Mouse (Mus musculus): ENCODE results near the gene Tmem258. TPM values are rescaled to one million over a fixed set of nuclear protein-coding genes. Genes with fewer than 3 reads are reported as not detected.

The Tmem258 gene
- total and polyA plus RNA-seq, 3 experiments = 337 to 354 TPM; not detected in 1

GRCm38 (mm10) chr19:10242916-10243315, 39.1 kb downstream of the Tmem258 start:
- H3K9me3 ChIP-seq (replicated peaks; ENCODE audit: insufficient read depth, low read length) = no peaks in the 10 kb centered on the region
- no peak for TF ChIP-seq E2F4 (IDR thresholded peaks at IDR 0.05; ENCODE audit: borderline replicate concordance, low read depth, low read length)
- no peak for TF ChIP-seq TCF12 (IDR thresholded peaks at IDR 0.05; ENCODE audit: low read depth, low read length)
- TF ChIP-seq ZMIZ1 (IDR thresholded peaks at IDR 0.05; ENCODE audit: low read depth, low read length) = no peak
- no peak for TF ChIP-seq MYB (IDR thresholded peaks at IDR 0.05; ENCODE audit: low read depth, low read length)
- TF ChIP-seq NRF1 (IDR thresholded peaks at IDR 0.05; ENCODE audit: insufficient read depth, low read depth, low read length, poor library complexity, severe bottlenecking) = no peak
- TF ChIP-seq UBTF (IDR thresholded peaks at IDR 0.05; ENCODE audit: borderline replicate concordance, insufficient read depth, low read depth, low read length) = no peak
- no peak for TF ChIP-seq RAD21 (IDR thresholded peaks at IDR 0.05; ENCODE audit: low read depth, low read length)
- no peak for TF ChIP-seq CHD1 (IDR thresholded peaks at IDR 0.05; ENCODE audit: low read depth, low read length)
- TF ChIP-seq NELFE (IDR thresholded peaks at IDR 0.05; ENCODE audit: low read depth, low read length) = no peak
- TF ChIP-seq HCFC1 (IDR thresholded peaks at IDR 0.05; ENCODE audit: low read depth, low read length) = no peak
- TF ChIP-seq MAZ (IDR thresholded peaks at IDR 0.05; ENCODE audit: low read depth, low read length) = no peak
- TF ChIP-seq GABPA (IDR thresholded peaks at IDR 0.05; ENCODE audit: low read depth, low read length) = no peak
- TF ChIP-seq KAT2A (conservative IDR thresholded peaks at IDR 0.05; ENCODE audit: low read depth, low read length) = no peak
- H3K27ac ChIP-seq (ENCODE audit: control insufficient read depth, low read depth, low read length) = no peak overlapping the region
- no peak overlapping the region for H3K9ac ChIP-seq (ENCODE audit: control insufficient read depth, low read depth, low read length, poor library complexity, severe bottlenecking)
- H3K4me3 ChIP-seq (ENCODE audit: control insufficient read depth in 1 of 2, insufficient read depth in 1 of 2, low read depth in 2 of 2, low read length in 2 of 2) = no peak overlapping the region
- no peaks in the 10 kb centered on the region for H3K36me3 ChIP-seq (ENCODE audit: control insufficient read depth in 1 of 2, insufficient read depth in 2 of 2, low read length in 2 of 2)
- no peak for DNase-seq (ENCODE audit: low read depth, low spot score)
- peaks cover 0 to 7% of the 10 kb centered on the region in 2 experiments; a peak in 1 of 4 replicates for H3K4me1 ChIP-seq (ENCODE audit: control insufficient read depth in 1 of 2, insufficient read depth in 2 of 2, low read length in 2 of 2)
- H3K27me3 ChIP-seq (ENCODE audit: control insufficient read depth in 1 of 2, insufficient read depth in 2 of 2, low read length in 2 of 2) = peaks cover 0 to 2% of the 10 kb centered on the region in 2 experiments; a peak in 2 of 4 replicates
- no peaks in the 10 kb centered on the region; the same call in 1 of the 2 replicates for H3K79me2 ChIP-seq (ENCODE audit: control insufficient read depth, insufficient read depth, low read length, poor library complexity)

GRCm38 (mm10) chr19:10244183-10244582, 40.4 kb downstream of the Tmem258 start:
- Histone ChIP-seq H3K36me3 (ENCODE audit: control insufficient read depth in 1 of 2, insufficient read depth in 2 of 2, low read length in 2 of 2) (no peaks in the 10 kb centered on the region), H3K4me1 (ENCODE audit: control insufficient read depth in 1 of 2, insufficient read depth in 2 of 2, low read length in 2 of 2) (peaks cover 0 to 7% of the 10 kb centered on the region in 2 experiments; a peak in 1 of 4 replicates), H3K27me3 (ENCODE audit: control insufficient read depth in 1 of 2, insufficient read depth in 2 of 2, low read length in 2 of 2) (peaks cover 2% of the 10 kb centered on the region in 2 experiments; a peak in 2 of 4 replicates), H3K4me3 (ENCODE audit: control insufficient read depth in 1 of 2, insufficient read depth in 1 of 2, low read depth in 2 of 2, low read length in 2 of 2) (no peak overlapping the region), H3K9me3 (replicated peaks; ENCODE audit: insufficient read depth, low read length) (no peaks in the 10 kb centered on the region), H3K9ac (ENCODE audit: control insufficient read depth, low read depth, low read length, poor library complexity, severe bottlenecking) (no peak overlapping the region), H3K27ac (ENCODE audit: control insufficient read depth, low read depth, low read length) (no peak overlapping the region), H3K79me2 (ENCODE audit: control insufficient read depth, insufficient read depth, low read length, poor library complexity) (no peaks in the 10 kb centered on the region; the same call in 1 of the 2 replicates)
- peak; percentile 66 for DNase-seq (ENCODE audit: low read depth, low spot score)
- TF ChIP-seq CHD1 (IDR thresholded peaks at IDR 0.05; ENCODE audit: low read depth, low read length) = no peak
- no peak for TF ChIP-seq ZNF384 (IDR thresholded peaks at IDR 0.05; ENCODE audit: low read depth, low read length)
- 0 out of 2 replicates have a peak, but pooled peaks have one; percentile 6 for TF ChIP-seq ZC3H11A (IDR thresholded peaks at IDR 0.05; ENCODE audit: low read depth, low read length)
- TF ChIP-seq MAFK (IDR thresholded peaks at IDR 0.05; ENCODE audit: borderline replicate concordance, low read depth, low read length) = no peak
- TF ChIP-seq HCFC1 (IDR thresholded peaks at IDR 0.05; ENCODE audit: low read depth, low read length) = no peak
- no peak for TF ChIP-seq E2F4 (IDR thresholded peaks at IDR 0.05; ENCODE audit: borderline replicate concordance, low read depth, low read length)
- peak; percentile 61 for TF ChIP-seq SMC3 (IDR thresholded peaks at IDR 0.05; ENCODE audit: low read depth, low read length)
- TF ChIP-seq ELF1 (IDR thresholded peaks at IDR 0.05; ENCODE audit: low read depth, low read length) = no peak
- no peak for TF ChIP-seq POLR2AphosphoS5 (IDR thresholded peaks at IDR 0.05; ENCODE audit: borderline replicate concordance, low read depth, low read length)
- no peak for TF ChIP-seq NRF1 (IDR thresholded peaks at IDR 0.05; ENCODE audit: insufficient read depth, low read depth, low read length, poor library complexity, severe bottlenecking)
- TF ChIP-seq RCOR1 (IDR thresholded peaks at IDR 0.05; ENCODE audit: low read depth, low read length) = no peak
- no peak for TF ChIP-seq NELFE (IDR thresholded peaks at IDR 0.05; ENCODE audit: low read depth, low read length)
- TF ChIP-seq MAX (IDR thresholded peaks at IDR 0.05; ENCODE audit: low read length) = no peak
- no peak for TF ChIP-seq MYC (IDR thresholded peaks at IDR 0.05; ENCODE audit: low read depth, low read length)
- TF ChIP-seq UBTF (IDR thresholded peaks at IDR 0.05; ENCODE audit: borderline replicate concordance, insufficient read depth, low read depth, low read length) = no peak
- TF ChIP-seq RAD21 (IDR thresholded peaks at IDR 0.05; ENCODE audit: low read depth, low read length) = peak; percentile 48
- no peak for TF ChIP-seq MYB (IDR thresholded peaks at IDR 0.05; ENCODE audit: low read depth, low read length)
- peak; percentile 73 to 78 (median 77) for TF ChIP-seq CTCF (IDR thresholded peaks at IDR 0.05 in 2 of 3, conservative IDR thresholded peaks at IDR 0.05 in 1 of 3; ENCODE audit: control insufficient read depth in 1 of 3, insufficient read depth in 1 of 3, low read depth in 2 of 3, low read length in 3 of 3, poor library complexity in 1 of 3, severe bottlenecking in 1 of 3)
- TF ChIP-seq TAL1 (IDR thresholded peaks at IDR 0.05; ENCODE audit: low read length) = no peak
- TF ChIP-seq POLR2AphosphoS2 (IDR thresholded peaks at IDR 0.05; ENCODE audit: low read length) = no peak
- no peak for TF ChIP-seq MXI1 (IDR thresholded peaks at IDR 0.05; ENCODE audit: low read depth, low read length)
- no peak for TF ChIP-seq TBP (IDR thresholded peaks at IDR 0.05; ENCODE audit: low read depth, low read length)
- TF ChIP-seq EP300 (IDR thresholded peaks at IDR 0.05; ENCODE audit: low read depth in 1 of 2, low read length in 2 of 2) = no peak
